Mouse (Mus musculus): ENCODE results near the gene Ppp1r12b. TPM values are rescaled to one million over a fixed set of nuclear protein-coding genes. Genes with fewer than 3 reads are reported as not detected.

The Ppp1r12b gene
- 27.2 TPM for polyA plus RNA-seq (2014; fragmentation: Illumina TruSeq; extraction: RNeasy Lipid Tissue Mini Kit (QIAGEN cat#74804); ENCODE audit: low read depth, low replicate concordance)

GRCm38 (mm10) chr1:134955637-134956176 is at the start of gene Ppp1r12b:
Gene Ppp1r12b (minus strand): TSS chr1:134955942.

GRCm38 (mm10) chr1:134962053-134962803 is 6.5 kb upstream of the Ppp1r12b start, which contains the start of gene Ube2t:
Gene Ube2t (plus strand): TSS chr1:134962565.

Other genes starting within 250 kb of the Ppp1r12b start
- 2.5 TPM for gene Ube2t, start 6.6 kb upstream of the Ppp1r12b start, polyA plus RNA-seq (2014; fragmentation: Illumina TruSeq; extraction: RNeasy Lipid Tissue Mini Kit (QIAGEN cat#74804); ENCODE audit: low read depth, low replicate concordance)
- 0.11 TPM for gene Lgr6, start 149.3 kb upstream of the Ppp1r12b start, polyA plus RNA-seq (2014; fragmentation: Illumina TruSeq; extraction: RNeasy Lipid Tissue Mini Kit (QIAGEN cat#74804); ENCODE audit: low read depth, low replicate concordance)
- gene Ptpn7, start 176.8 kb upstream of the Ppp1r12b start, polyA plus RNA-seq (2014; fragmentation: Illumina TruSeq; extraction: RNeasy Lipid Tissue Mini Kit (QIAGEN cat#74804); ENCODE audit: low read depth, low replicate concordance), result 2.4 TPM
- 58.6 TPM for gene Arl8a, start 190.9 kb upstream of the Ppp1r12b start, polyA plus RNA-seq (2014; fragmentation: Illumina TruSeq; extraction: RNeasy Lipid Tissue Mini Kit (QIAGEN cat#74804); ENCODE audit: low read depth, low replicate concordance)
- gene Gpr37l1, start 211.7 kb upstream of the Ppp1r12b start, polyA plus RNA-seq (2014; fragmentation: Illumina TruSeq; extraction: RNeasy Lipid Tissue Mini Kit (QIAGEN cat#74804); ENCODE audit: low read depth, low replicate concordance), result 0.42 TPM